Mouse (Mus musculus): Measurements from ENCODE around the gene Ica1l. TPM values are rescaled to one million over a fixed set of nuclear protein-coding genes. Genes with fewer than 3 reads are reported as not detected.

The Ica1l gene
- polyA plus RNA-seq, 1 experiment = 0.03 TPM

- WGBS = 71% methylated on average over 6 of the region's 6 CpGs
- H3K4me1 ChIP-seq (ENCODE audit: control insufficient read depth, insufficient read depth, insufficient read length, low read length) = peaks cover 2% of the 10 kb centered on the region; the same call in 1 of the 2 replicates
- H3K4me3 ChIP-seq (ENCODE audit: low read depth, low read length) = no peak overlapping the region
Measured at GRCm38 (mm10) chr1:59942057-59942790, 100.8 kb downstream of the Ica1l start.

GRCm38 (mm10) chr1:59941063-59941462 lies 101.9 kb downstream of the Ica1l start:
- Histone ChIP-seq H3K4me3 (ENCODE audit: low read depth, low read length) (no peak overlapping the region), H3K4me1 (ENCODE audit: control insufficient read depth, insufficient read depth, insufficient read length, low read length) (peaks cover 2% of the 10 kb centered on the region; the same call in 1 of the 2 replicates), H3K27me3 (ENCODE audit: control insufficient read depth, insufficient read depth, low read length) (no peaks in the 10 kb centered on the region), H3K36me3 (ENCODE audit: control insufficient read depth, insufficient read depth, low read length) (0 out of 2 replicates have a peak, but pooled peaks cover 3% of the 10 kb centered on the region), H3K27ac (ENCODE audit: insufficient read depth, low read depth, low read length) (no peak overlapping the region)
- TF ChIP-seq POLR2A (IDR thresholded peaks at IDR 0.05; ENCODE audit: low read depth, low read length) = no peak
- TF ChIP-seq CTCF (IDR thresholded peaks at IDR 0.05; ENCODE audit: extremely low read depth, insufficient read length, insufficient replicate concordance, low read depth, low read length) = no peak
- 91% methylated on average over 1 of the region's 1 CpGs for WGBS

More at GRCm38 (mm10) chr1:59942057-59942790, 100.8 kb downstream of the Ica1l start:
- Histone ChIP-seq H3K27ac (ENCODE audit: insufficient read depth, low read depth, low read length) (no peak overlapping the region), H3K27me3 (ENCODE audit: control insufficient read depth, insufficient read depth, low read length) (no peaks in the 10 kb centered on the region), H3K36me3 (ENCODE audit: control insufficient read depth, insufficient read depth, low read length) (0 out of 2 replicates have a peak, but pooled peaks cover 3% of the 10 kb centered on the region)
- no peak for TF ChIP-seq CTCF (IDR thresholded peaks at IDR 0.05; ENCODE audit: extremely low read depth, insufficient read length, insufficient replicate concordance, low read depth, low read length)

GRCm38 (mm10) chr1:59932991-59933390 lies 110.0 kb downstream of the Ica1l start:
- Histone ChIP-seq H3K27me3 (ENCODE audit: control insufficient read depth, insufficient read depth, low read length) (no peaks in the 10 kb centered on the region), H3K4me3 (ENCODE audit: low read depth, low read length) (no peak overlapping the region), H3K4me1 (ENCODE audit: control insufficient read depth, insufficient read depth, insufficient read length, low read length) (no peaks in the 10 kb centered on the region), H3K27ac (ENCODE audit: insufficient read depth, low read depth, low read length) (no peak overlapping the region), H3K36me3 (ENCODE audit: control insufficient read depth, insufficient read depth, low read length) (no peaks in the 10 kb centered on the region)
- WGBS = 93% methylated on average over 2 of the region's 2 CpGs
- no peak for TF ChIP-seq CTCF (IDR thresholded peaks at IDR 0.05; ENCODE audit: extremely low read depth, insufficient read length, insufficient replicate concordance, low read depth, low read length)
- no peak for TF ChIP-seq POLR2A (IDR thresholded peaks at IDR 0.05; ENCODE audit: low read depth, low read length)

Other genes with a start within 250 kb of the Ica1l start
- 4.7 and 13.0 TPM in 2 replicates for gene Fam117b, start 130.2 kb downstream of the Ica1l start, polyA plus RNA-seq (2012; rRNA removed)
- gene Carf, start 55.1 kb upstream of the Ica1l start, polyA plus RNA-seq (2012; rRNA removed) = 0.42 and 0.77 TPM in 2 replicates
- gene Wdr12, start 55.5 kb upstream of the Ica1l start, polyA plus RNA-seq (2012; rRNA removed) = 0.49 and 0.69 TPM in 2 replicates
- gene Nbeal1, start 137.4 kb upstream of the Ica1l start, polyA plus RNA-seq (2012; rRNA removed) = 0.38 and 1.2 TPM in 2 replicates